Mouse (Mus musculus) CH12.LX (cell line): ENCODE results near the gene Spata18. TPM values are rescaled to one million over a fixed set of nuclear protein-coding genes. Genes with fewer than 3 reads are reported as not detected.
A peak's percentile ranks its signal among the peaks of the same experiment; 100 is the strongest.

Source experiments
- DNase-seq: peaks from one replicate; pipeline ENCODE4 v3.0.0-alpha.2; 2013; ENCODE audit errors: extremely low read depth
- H3K27ac ChIP-seq: 2 replicates; pipeline ENCODE4 v1.5.1; 2012; ENCODE audit warnings: low read depth, mild to moderate bottlenecking, control low read depth, moderate library complexity; ENCODE audit not compliant: insufficient read depth
- H3K27me3 ChIP-seq: replicated peaks from 2 replicates; pipeline ENCODE3; 2012; ENCODE audit warnings: inconsistent platforms
- H3K36me3 ChIP-seq, 2 experiments: replicated peaks in 1 of 2; 2 replicates each; pipeline versions ENCODE3 to v1.6.1; 2012; ENCODE audit warnings: inconsistent platforms in 1 of 2, low read length in 1 of 2, mild to moderate bottlenecking in 1 of 2, mixed read lengths in 1 of 2, moderate library complexity in 1 of 2; ENCODE audit not compliant: control insufficient read depth in 1 of 2, insufficient read depth in 1 of 2
- H3K4me1 ChIP-seq, 2 experiments: 2 replicates each; pipeline ENCODE4 v1.6.1; 2012; ENCODE audit warnings: inconsistent platforms in 1 of 2, moderate library complexity in 1 of 2; ENCODE audit not compliant: insufficient read depth in 2 of 2, control insufficient read depth in 1 of 2
- H3K4me2 ChIP-seq: 2 replicates; pipeline ENCODE4 v1.6.1; 2012; ENCODE audit warnings: low read depth, mild to moderate bottlenecking, control low read depth; ENCODE audit not compliant: poor library complexity, insufficient read depth, severe bottlenecking
- H3K4me3 ChIP-seq, 3 experiments: fragments of 150-350 bp in 1 of 3; sonication (generic) in 1 of 3; replicated peaks in 1 of 3; 2 replicates each; pipeline versions ENCODE3 to v1.5.1; 2011 to 2012; ENCODE audit warnings: low read depth in 2 of 3, low read length in 2 of 3, mild to moderate bottlenecking in 2 of 3, moderate library complexity in 2 of 3, control low read depth in 1 of 3, improper control_type of control experiment in 1 of 3, inconsistent platforms in 1 of 3, mixed read lengths in 1 of 3; ENCODE audit not compliant: poor library complexity in 1 of 3
- H3K79me2 ChIP-seq: replicated peaks from 2 replicates; pipeline ENCODE4 v1.6.1; 2012; ENCODE audit warnings: mild to moderate bottlenecking, moderate library complexity; ENCODE audit not compliant: control insufficient read depth, poor library complexity, insufficient read depth, severe bottlenecking; ENCODE audit errors: extremely low read depth
- H3K9ac ChIP-seq: 2 replicates; pipeline ENCODE4 v1.6.1; 2012; ENCODE audit warnings: low read depth, mild to moderate bottlenecking, control low read depth, moderate library complexity; ENCODE audit not compliant: insufficient read depth
- H3K9me3 ChIP-seq: replicated peaks from 2 replicates; pipeline ENCODE3; 2012; ENCODE audit warnings: low read length, inconsistent platforms, mixed read lengths
- BHLHE40 ChIP-seq: IDR thresholded peaks from 2 replicates; pipeline ENCODE4 v1.6.1; 2011; ENCODE audit warnings: mild to moderate bottlenecking, low read depth, low read length, improper control_type of control experiment
- CTCF ChIP-seq, 2 experiments: IDR thresholded peaks in 1 of 2; conservative IDR thresholded peaks in 1 of 2; 2 replicates each; pipeline ENCODE4 v1.5.1; 2011 to 2012; ENCODE audit warnings: low read depth in 2 of 2, low read length in 2 of 2, improper control_type of control experiment in 1 of 2, inconsistent platforms in 1 of 2, mild to moderate bottlenecking in 1 of 2, moderate library complexity in 1 of 2
- E2F4 ChIP-seq: IDR thresholded peaks from 2 replicates; pipeline ENCODE4 v1.6.1; 2011; ENCODE audit warnings: low read depth, low read length, improper control_type of control experiment; ENCODE audit not compliant: insufficient replicate concordance
- EP300 ChIP-seq: IDR thresholded peaks from 2 replicates; pipeline ENCODE4 v1.6.1; 2011; ENCODE audit warnings: low read length, improper control_type of control experiment
- GABPA ChIP-seq: IDR thresholded peaks from 2 replicates; pipeline ENCODE4 v1.6.1; 2012; ENCODE audit warnings: low read depth, low read length, improper control_type of control experiment, inconsistent platforms; ENCODE audit not compliant: insufficient replicate concordance
- JUND ChIP-seq: conservative IDR thresholded peaks from 2 replicates; pipeline ENCODE4 v1.6.1; 2011; ENCODE audit warnings: low read depth, low read length, improper control_type of control experiment
- MAFK ChIP-seq: IDR thresholded peaks from 2 replicates; pipeline ENCODE4 v1.6.1; 2011; ENCODE audit warnings: low read length, improper control_type of control experiment; ENCODE audit not compliant: insufficient replicate concordance
- MAX ChIP-seq: IDR thresholded peaks from 2 replicates; pipeline ENCODE4 v1.6.1; 2011; ENCODE audit warnings: low read length, improper control_type of control experiment
- MEF2A ChIP-seq: IDR thresholded peaks from 2 replicates; pipeline ENCODE4 v1.6.1; 2014; ENCODE audit warnings: low read depth, mild to moderate bottlenecking, inconsistent platforms, low read length, improper control_type of control experiment, borderline replicate concordance
- MYC ChIP-seq: IDR thresholded peaks from 2 replicates; pipeline ENCODE4 v1.6.1; 2011; ENCODE audit warnings: low read depth, mild to moderate bottlenecking, improper control_type of control experiment, low read length
- NELFE ChIP-seq: IDR thresholded peaks from 2 replicates; pipeline ENCODE4 v1.6.1; 2011; ENCODE audit warnings: low read depth, low read length, improper control_type of control experiment
- NRF1 ChIP-seq: IDR thresholded peaks from 2 replicates; pipeline ENCODE4 v1.6.1; 2014; ENCODE audit warnings: low read depth, mild to moderate bottlenecking, inconsistent platforms, low read length, improper control_type of control experiment, moderate library complexity
- RAD21 ChIP-seq: IDR thresholded peaks from 2 replicates; pipeline ENCODE4 v1.6.1; 2011; ENCODE audit warnings: low read depth, mild to moderate bottlenecking, low read length, improper control_type of control experiment, moderate library complexity
- SMC3 ChIP-seq: IDR thresholded peaks from 2 replicates; pipeline ENCODE4 v1.6.1; 2011; ENCODE audit warnings: low read depth, low read length, improper control_type of control experiment
- ZC3H11A ChIP-seq: IDR thresholded peaks from 2 replicates; pipeline ENCODE4 v1.6.1; 2012; ENCODE audit warnings: low read depth, mild to moderate bottlenecking, inconsistent platforms, low read length, improper control_type of control experiment
- ZMIZ1 ChIP-seq: IDR thresholded peaks from 2 replicates; pipeline ENCODE4 v1.6.1; 2012; ENCODE audit warnings: low read depth, mild to moderate bottlenecking, inconsistent platforms, low read length, improper control_type of control experiment
- dilution Hi-C: fragments of 300-500 bp; cut with MboI; formaldehyde crosslinking; loops from 2 replicates; pipeline ENCODE4 v1.14.3; 2020; ENCODE audit warnings: low sequenced_read_pairs; ENCODE audit not compliant: extremely low pct_unique_long_range_greater_than_20kb, extremely low pct_ligation_motif_present
- in situ Hi-C: fragments of 300-500 bp; cut with MboI; formaldehyde crosslinking; loops from 3 replicates; pipeline ENCODE4 v1.14.3; 2019; ENCODE audit warnings: low sequenced_read_pairs, low pct_ligation_motif_present, low pct_unique_long_range_greater_than_20kb, mixed read lengths
- polyA plus RNA-seq: library from polyadenylated mRNA; unstranded; fragments of >175 nt; gene quantifications from 2 replicates; pipeline ENCODE4 v1.2.1, GENCODE M21; 2012; ENCODE audit warnings: low read depth; ENCODE audit not compliant: insufficient read length
- total RNA-seq, 2 experiments: library from RNA; depleted of rRNA; stranded (reverse); fragments of 300-350 nt in 1 of 2; fragments of >200 nt in 1 of 2; gene quantifications; 2 replicates each; pipeline ENCODE4 v1.2.3; 2012 to 2014

Gene Spata18
- total RNA-seq (2012; rRNA removed) (not detected in 2 replicates), total RNA-seq (2014; rRNA removed) (not detected in 2 replicates), polyA plus RNA-seq (not detected in 2 replicates)

DNA sequence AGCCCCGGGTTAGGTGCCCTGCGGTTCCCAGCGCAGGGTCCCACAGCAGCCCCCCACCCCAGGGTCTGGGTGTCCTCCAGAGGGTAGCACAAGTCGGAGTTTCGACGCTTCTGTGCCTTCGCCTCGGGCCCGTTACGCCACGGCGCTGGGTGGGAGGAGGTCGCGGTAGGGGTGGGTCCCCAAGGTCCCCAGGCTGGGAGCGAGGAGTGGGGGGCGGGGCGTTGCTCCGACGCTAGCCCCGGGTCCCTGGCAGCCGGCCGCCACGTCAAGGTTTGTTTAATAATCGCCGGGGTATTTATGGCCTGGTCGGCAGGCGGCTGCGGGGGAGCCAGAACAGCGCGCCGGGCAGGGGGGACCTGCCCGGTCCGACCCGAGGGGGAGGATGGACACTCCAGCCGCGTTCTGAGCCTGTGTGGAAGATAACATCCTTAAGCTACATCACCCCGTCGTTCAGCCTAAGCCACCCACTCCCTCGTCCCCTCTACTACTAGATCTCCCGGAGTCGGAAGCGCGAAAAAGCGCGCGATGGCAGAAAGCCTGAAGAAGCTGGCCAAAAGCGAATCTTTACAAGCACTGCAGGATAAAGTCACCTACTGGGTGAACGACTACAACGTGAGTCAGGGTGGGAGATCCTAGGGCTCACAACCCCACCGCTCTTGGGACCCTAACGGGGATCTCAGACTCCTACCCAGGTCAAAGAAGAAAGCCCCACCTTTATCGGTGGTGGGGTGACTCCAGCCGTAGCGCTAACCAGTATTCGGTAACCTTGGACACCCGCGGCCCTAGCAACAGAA is at the start of gene Spata18:
Gene Spata18 (plus strand): TSS at position 319 of the 794 bp plus-strand sequence.
- Histone ChIP-seq H3K4me1 (peaks cover 0 to 14% of the 10 kb centered on the region in 2 experiments; a peak in 2 of 4 replicates), H3K27ac (no peak within 1 kb of the TSS), H3K4me3 (peak within 1 kb of the TSS; percentile 15 to 64 (median 23)), H3K79me2 (no peaks in the 10 kb centered on the region), H3K9me3 (no peaks in the 10 kb centered on the region), H3K9ac (peak within 1 kb of the TSS; percentile 34), H3K4me2 (peak within 1 kb of the TSS; percentile 96), H3K27me3 (peaks cover 10% of the 10 kb centered on the region), H3K36me3 (no peaks in the 10 kb centered on the region)
- TF ChIP-seq NELFE (no peak), EP300 (no peak), E2F4 (no peak), ZC3H11A (no peak), MYC (no peak), GABPA (no peak), MAX (no peak), MEF2A (no peak), ZMIZ1 (no peak)
- in situ Hi-C loops (no loop called here), dilution Hi-C loops (no loop called here)
- no peak for DNase-seq

DNA sequence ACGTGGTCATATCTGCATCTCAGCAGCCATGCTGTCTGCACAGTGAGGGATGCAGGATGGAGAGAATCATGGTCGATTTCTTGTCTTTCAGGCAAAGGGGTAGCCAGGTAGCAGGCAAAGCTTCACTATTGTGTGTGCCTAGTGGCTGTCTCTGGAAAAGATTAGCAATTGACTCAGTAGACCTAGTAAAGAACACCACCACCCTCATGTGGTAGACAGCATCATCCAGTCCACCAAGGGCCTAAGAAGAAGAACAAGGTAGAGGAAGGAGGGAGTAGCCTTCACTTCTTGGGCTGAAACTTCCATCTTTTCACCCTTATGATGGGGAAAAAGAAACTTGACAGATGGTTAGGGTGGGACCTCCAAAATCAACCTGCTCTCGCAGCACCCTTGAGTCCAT is 48.3 kb upstream of the Spata18 start:
- peak; percentile 9 for DNase-seq
- Histone ChIP-seq H3K4me1 (peaks cover 6 to 8% of the 10 kb centered on the region in 2 experiments; a peak in 3 of 4 replicates), H3K4me3 (no peak overlapping the region), H3K79me2 (no peaks in the 10 kb centered on the region), H3K4me2 (no peak overlapping the region), H3K36me3 (no peaks in the 10 kb centered on the region), H3K9me3 (no peaks in the 10 kb centered on the region), H3K27me3 (no peaks in the 10 kb centered on the region), H3K27ac (no peak overlapping the region), H3K9ac (no peak overlapping the region)
- TF ChIP-seq RAD21 (peak; percentile 61), BHLHE40 (no peak), CTCF (conservative IDR thresholded peaks at IDR 0.05 in 1 of 2, IDR thresholded peaks at IDR 0.05 in 1 of 2; ENCODE audit: low read depth in 2 of 2, low read length in 2 of 2) (peak; percentile 6 to 67; a peak in 2 of 4 replicates), NRF1 (no peak), JUND (no peak), SMC3 (peak; percentile 47), MAFK (no peak)
- dilution Hi-C loops = no loop called here
- in situ Hi-C loops = no loop called here
